Mouse (Mus musculus) cortical plate, adult 2 months (tissue): ENCODE data around the gene Myo16. TPM values are rescaled to one million over a fixed set of nuclear protein-coding genes. Genes with fewer than 3 reads are reported as not detected.

Source experiments
- H3K27ac ChIP-seq: fragments of 200-500 bp; 2 replicates; pipeline ENCODE4 v1.5.1; 2012; ENCODE audit warnings: low read length, control low read depth, inconsistent platforms; ENCODE audit not compliant: insufficient read depth
- H3K4me1 ChIP-seq: fragments of 200-500 bp; 2 replicates; pipeline ENCODE4 v1.6.1; 2011; ENCODE audit warnings: low read length; ENCODE audit not compliant: control insufficient read depth, insufficient read depth
- H3K4me3 ChIP-seq: fragments of 200-500 bp; 2 replicates; pipeline ENCODE4 v1.5.1; 2011; ENCODE audit warnings: mild to moderate bottlenecking, low read length, control low read depth; ENCODE audit not compliant: insufficient read depth
- CTCF ChIP-seq: fragments of 200-500 bp; IDR thresholded peaks from 2 replicates; pipeline ENCODE4 v1.5.1; 2011; ENCODE audit warnings: mild to moderate bottlenecking, control low read depth, low read length; ENCODE audit not compliant: insufficient read depth; ENCODE audit errors: extremely low read depth
- POLR2A ChIP-seq: fragments of 200-500 bp; IDR thresholded peaks from 2 replicates; pipeline ENCODE4 v1.6.1; 2011; ENCODE audit warnings: mild to moderate bottlenecking, low read length, control low read depth; ENCODE audit not compliant: insufficient read depth; ENCODE audit errors: extremely low read depth
- polyA plus RNA-seq: library from polyadenylated mRNA; depleted of rRNA; stranded (reverse); fragments of >200 nt; gene quantifications from 2 replicates; pipeline ENCODE4 v1.2.3, GENCODE M21; 2012

Myo16 gene
- polyA plus RNA-seq, 1 experiment, result 11.3 TPM

DNA sequence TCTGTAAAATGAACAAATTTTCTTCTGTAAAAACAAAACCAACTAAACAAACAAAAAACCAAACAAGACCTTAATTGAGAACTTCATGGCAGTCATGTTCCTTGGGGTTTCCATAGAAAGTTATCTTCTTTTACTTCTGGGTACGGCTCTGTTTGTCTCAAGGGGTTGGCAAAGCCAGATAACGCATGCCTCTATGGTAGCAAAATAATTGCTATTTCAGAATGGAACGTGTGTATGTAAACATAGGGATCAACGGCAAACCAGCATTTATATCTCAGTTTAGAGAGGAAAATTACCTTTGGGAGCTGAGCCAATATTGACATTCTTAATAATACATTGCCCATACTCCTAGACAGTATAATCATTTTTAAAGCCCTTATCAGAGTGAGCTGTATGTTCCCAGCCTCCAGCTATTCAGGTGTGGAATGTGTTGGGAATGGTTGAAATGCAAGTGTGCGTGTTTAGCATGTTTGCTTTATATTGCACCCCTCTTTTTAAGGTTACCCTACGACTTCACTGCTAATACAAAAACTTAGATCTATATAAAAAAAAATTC is 1.9 kb upstream of the Myo16 start:
- H3K4me1 ChIP-seq, result 0 out of 2 replicates have a peak, but pooled peaks cover 2% of the 10 kb centered on the region
- no peak overlapping the region for H3K27ac ChIP-seq
- H3K4me3 ChIP-seq, result no peak overlapping the region
- TF ChIP-seq CTCF, result no peak
- TF ChIP-seq POLR2A, result no peak

GRCm38 (mm10) chr8:10154439-10154745 is 681 bp downstream of the Myo16 start:
- H3K4me3 ChIP-seq, result peak overlapping the region; percentile 93
- TF ChIP-seq POLR2A (no peak), CTCF (no peak)
- no peak overlapping the region for H3K27ac ChIP-seq
- H3K4me1 ChIP-seq, result no peaks in the 10 kb centered on the region

DNA sequence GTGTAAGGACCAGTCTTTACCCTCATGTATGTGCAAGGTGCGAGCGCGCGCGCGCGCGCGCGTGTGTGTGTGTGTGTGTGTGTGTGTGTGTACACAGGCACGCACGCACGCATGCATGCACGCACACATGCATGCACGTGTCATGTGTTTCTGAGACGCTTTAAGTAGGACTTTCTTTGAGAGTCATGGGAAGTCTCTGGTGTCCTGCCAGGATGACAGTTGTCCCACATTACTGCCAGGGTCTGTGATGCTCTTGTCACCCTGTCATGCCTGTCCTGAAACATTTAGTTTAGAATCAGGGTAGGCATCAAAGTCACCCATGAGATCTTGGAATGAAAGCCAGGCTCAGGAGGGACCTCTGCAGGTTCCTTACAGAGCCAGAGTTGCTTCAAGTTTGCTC is 1.4 kb downstream of the Myo16 start:
- Histone ChIP-seq H3K27ac (no peak overlapping the region), H3K4me3 (peak overlapping the region; percentile 93), H3K4me1 (no peaks in the 10 kb centered on the region)
- TF ChIP-seq CTCF, result no peak
- no peak for TF ChIP-seq POLR2A

GRCm38 (mm10) chr8:10161106-10161505 is 7.4 kb downstream of the Myo16 start:
- no peak for TF ChIP-seq POLR2A
- TF ChIP-seq CTCF, result no peak
- no peaks in the 10 kb centered on the region for H3K4me1 ChIP-seq
- no peak overlapping the region for H3K27ac ChIP-seq
- H3K4me3 ChIP-seq, result no peak overlapping the region

GRCm38 (mm10) chr8:10164959-10165358 is 11.2 kb downstream of the Myo16 start:
- Histone ChIP-seq H3K4me1 (no peaks in the 10 kb centered on the region), H3K27ac (no peak overlapping the region), H3K4me3 (no peak overlapping the region)
- TF ChIP-seq CTCF (peak; percentile 30; the same call in 1 of the 2 replicates), POLR2A (no peak)

GRCm38 (mm10) chr8:10168326-10168725 is 14.6 kb downstream of the Myo16 start:
- Histone ChIP-seq H3K4me3 (no peak overlapping the region), H3K4me1 (no peaks in the 10 kb centered on the region), H3K27ac (no peak overlapping the region)
- no peak for TF ChIP-seq CTCF
- TF ChIP-seq POLR2A, result no peak

GRCm38 (mm10) chr8:10169894-10170293 is 16.2 kb downstream of the Myo16 start:
- Histone ChIP-seq H3K4me3 (no peak overlapping the region), H3K4me1 (no peaks in the 10 kb centered on the region), H3K27ac (no peak overlapping the region)
- no peak for TF ChIP-seq POLR2A
- no peak for TF ChIP-seq CTCF

GRCm38 (mm10) chr8:10171321-10171720 is 17.6 kb downstream of the Myo16 start:
- no peak overlapping the region for H3K27ac ChIP-seq
- H3K4me1 ChIP-seq, result no peaks in the 10 kb centered on the region
- TF ChIP-seq CTCF, result no peak
- no peak for TF ChIP-seq POLR2A
- H3K4me3 ChIP-seq, result no peak overlapping the region

GRCm38 (mm10) chr8:10172278-10172677 is 18.6 kb downstream of the Myo16 start:
- TF ChIP-seq POLR2A, result no peak
- TF ChIP-seq CTCF, result no peak
- H3K27ac ChIP-seq, result no peak overlapping the region

GRCm38 (mm10) chr8:10173033-10173747 is 19.5 kb downstream of the Myo16 start:
- TF ChIP-seq POLR2A, result no peak
- no peak for TF ChIP-seq CTCF
- Histone ChIP-seq H3K4me1 (no peaks in the 10 kb centered on the region), H3K4me3 (no peak overlapping the region), H3K27ac (no peak overlapping the region)

More at GRCm38 (mm10) chr8:10172278-10172677, 18.6 kb downstream of the Myo16 start:
- H3K4me1 ChIP-seq, result no peaks in the 10 kb centered on the region
- no peak overlapping the region for H3K4me3 ChIP-seq
